Mouse (Mus musculus) MEL (cell line): ENCODE measurements at regions not wholly inside any gene's neighbourhood (a gene's known extent, or its start where the extent isn't known, plus 50 kb on each side); places are given as distances from the start of the nearest gene placed in this dataset.

Experiments used
- DNase-seq: peaks from one replicate; pipeline ENCODE4 v3.0.0; 2011; ENCODE audit warnings: low read depth, low spot score
- H3K27ac ChIP-seq: 2 replicates; pipeline ENCODE4 v1.5.1; 2012; ENCODE audit warnings: low read depth, mild to moderate bottlenecking, control low read depth, low read length, moderate library complexity; ENCODE audit not compliant: control insufficient read depth
- H3K27me3 ChIP-seq, 2 experiments: fragments of 150-350 bp in 1 of 2; sonication (generic) in 1 of 2; 2 replicates each; pipeline ENCODE4 v1.6.1; 2012; ENCODE audit warnings: low read length in 2 of 2, mild to moderate bottlenecking in 2 of 2, improper control_type of control experiment in 1 of 2, moderate library complexity in 1 of 2; ENCODE audit not compliant: insufficient read depth in 2 of 2, control insufficient read depth in 1 of 2
- H3K36me3 ChIP-seq, 2 experiments: 2 replicates each; pipeline ENCODE4 v1.6.1; 2012 to 2014; ENCODE audit warnings: low read length in 2 of 2, improper control_type of control experiment in 1 of 2, inconsistent platforms in 1 of 2, mild to moderate bottlenecking in 1 of 2; ENCODE audit not compliant: insufficient read depth in 2 of 2, control insufficient read depth in 1 of 2
- H3K4me1 ChIP-seq, 2 experiments: fragments of 150-350 bp in 1 of 2; sonication (generic) in 1 of 2; 2 replicates each; pipeline ENCODE4 v1.6.1; 2012; ENCODE audit warnings: low read length in 2 of 2, improper control_type of control experiment in 1 of 2, mild to moderate bottlenecking in 1 of 2; ENCODE audit not compliant: insufficient read depth in 2 of 2, control insufficient read depth in 1 of 2
- H3K4me3 ChIP-seq, 2 experiments: fragments of 150-350 bp in 1 of 2; sonication (generic) in 1 of 2; 2 replicates each; pipeline ENCODE4 v1.5.1; 2012; ENCODE audit warnings: low read depth in 2 of 2, low read length in 2 of 2, mild to moderate bottlenecking in 2 of 2, moderate library complexity in 2 of 2, control low read depth in 1 of 2, improper control_type of control experiment in 1 of 2; ENCODE audit not compliant: control insufficient read depth in 1 of 2, insufficient read depth in 1 of 2
- H3K79me2 ChIP-seq: 2 replicates; pipeline ENCODE4 v1.6.1; 2012; ENCODE audit warnings: mild to moderate bottlenecking, low read length, moderate library complexity; ENCODE audit not compliant: control insufficient read depth, poor library complexity, insufficient read depth
- H3K9ac ChIP-seq: 2 replicates; pipeline ENCODE4 v1.6.1; 2012; ENCODE audit warnings: low read depth, mild to moderate bottlenecking, control low read depth, low read length, moderate library complexity; ENCODE audit not compliant: control insufficient read depth, poor library complexity, severe bottlenecking
- H3K9me3 ChIP-seq: fragments of 150-350 bp; sonication (generic); replicated peaks from 2 replicates; pipeline ENCODE4 v1.6.1; 2012; ENCODE audit warnings: mild to moderate bottlenecking, low read length, improper control_type of control experiment, moderate library complexity; ENCODE audit not compliant: insufficient read depth
- BHLHE40 ChIP-seq: IDR thresholded peaks from 2 replicates; pipeline ENCODE4 v1.6.1; 2012; ENCODE audit warnings: low read depth, mild to moderate bottlenecking, inconsistent platforms, low read length, improper control_type of control experiment, borderline replicate concordance
- E2F4 ChIP-seq: IDR thresholded peaks from 2 replicates; pipeline ENCODE4 v1.6.1; 2011; ENCODE audit warnings: low read depth, low read length, improper control_type of control experiment, borderline replicate concordance
- EP300 ChIP-seq, 2 experiments: IDR thresholded peaks; 2 replicates each; pipeline ENCODE4 v1.6.1; 2011; ENCODE audit warnings: improper control_type of control experiment in 2 of 2, low read length in 2 of 2, low read depth in 1 of 2, mild to moderate bottlenecking in 1 of 2
- ETS1 ChIP-seq: IDR thresholded peaks from 2 replicates; pipeline ENCODE4 v1.6.1; 2012; ENCODE audit warnings: low read depth, mild to moderate bottlenecking, inconsistent platforms, low read length, improper control_type of control experiment, moderate library complexity
- MAX ChIP-seq: IDR thresholded peaks from 2 replicates; pipeline ENCODE4 v1.6.1; 2011; ENCODE audit warnings: low read length, improper control_type of control experiment
- MXI1 ChIP-seq: IDR thresholded peaks from 2 replicates; pipeline ENCODE4 v1.6.1; 2011; ENCODE audit warnings: mild to moderate bottlenecking, low read depth, low read length, improper control_type of control experiment
- NELFE ChIP-seq: IDR thresholded peaks from 2 replicates; pipeline ENCODE4 v1.6.1; 2011; ENCODE audit warnings: low read depth, low read length, improper control_type of control experiment
- NRF1 ChIP-seq: IDR thresholded peaks from 2 replicates; pipeline ENCODE4 v1.6.1; 2014; ENCODE audit warnings: low read depth, mild to moderate bottlenecking, inconsistent platforms, low read length, improper control_type of control experiment, moderate library complexity; ENCODE audit not compliant: poor library complexity, insufficient read depth, severe bottlenecking
- POLR2A ChIP-seq, 2 experiments: IDR thresholded peaks; 2 replicates each; pipeline ENCODE4 v1.6.1; 2011 to 2012; ENCODE audit warnings: low read length in 2 of 2, mild to moderate bottlenecking in 2 of 2, control low read depth in 1 of 2, improper control_type of control experiment in 1 of 2, low read depth in 1 of 2, moderate library complexity in 1 of 2; ENCODE audit not compliant: control insufficient read depth in 1 of 2, insufficient read depth in 1 of 2, poor library complexity in 1 of 2
- POLR2AphosphoS2 ChIP-seq: IDR thresholded peaks from 2 replicates; pipeline ENCODE4 v1.6.1; 2011; ENCODE audit warnings: low read length, improper control_type of control experiment
- POLR2AphosphoS5 ChIP-seq: IDR thresholded peaks from 2 replicates; pipeline ENCODE4 v1.6.1; 2012; ENCODE audit warnings: low read depth, borderline replicate concordance, mild to moderate bottlenecking, inconsistent platforms, low read length, moderate library complexity, mixed read lengths
- RAD21 ChIP-seq: IDR thresholded peaks from 2 replicates; pipeline ENCODE4 v1.6.1; 2011; ENCODE audit warnings: mild to moderate bottlenecking, low read depth, low read length, improper control_type of control experiment
- RCOR1 ChIP-seq: IDR thresholded peaks from 2 replicates; pipeline ENCODE4 v1.6.1; 2012; ENCODE audit warnings: low read depth, mild to moderate bottlenecking, inconsistent platforms, low read length, improper control_type of control experiment
- SIN3A ChIP-seq: IDR thresholded peaks from 2 replicates; pipeline ENCODE4 v1.6.1; 2012; ENCODE audit warnings: low read length, improper control_type of control experiment, inconsistent platforms
- SMC3 ChIP-seq: IDR thresholded peaks from 2 replicates; pipeline ENCODE4 v1.6.1; 2011; ENCODE audit warnings: low read depth, low read length, improper control_type of control experiment
- TAL1 ChIP-seq: IDR thresholded peaks from 2 replicates; pipeline ENCODE4 v1.6.1; 2012; ENCODE audit warnings: mild to moderate bottlenecking, inconsistent platforms, low read length, moderate library complexity, mixed read lengths
- TBP ChIP-seq: IDR thresholded peaks from 2 replicates; pipeline ENCODE4 v1.8.0; 2011; ENCODE audit warnings: low read depth, low read length, improper control_type of control experiment
- UBTF ChIP-seq: IDR thresholded peaks from 2 replicates; pipeline ENCODE4 v1.6.1; 2012; ENCODE audit warnings: low read depth, mild to moderate bottlenecking, inconsistent platforms, low read length, improper control_type of control experiment, moderate library complexity, borderline replicate concordance; ENCODE audit not compliant: insufficient read depth
- ZKSCAN1 ChIP-seq: IDR thresholded peaks from 2 replicates; pipeline ENCODE4 v1.6.1; 2012; ENCODE audit warnings: low read depth, mild to moderate bottlenecking, inconsistent platforms, low read length, improper control_type of control experiment, moderate library complexity

- Histone ChIP-seq H3K9me3 (no peaks in the 10 kb centered on the region), H3K4me3 (no peak overlapping the region), H3K27ac (no peak overlapping the region)
- TF ChIP-seq BHLHE40 (no peak), POLR2AphosphoS2 (no peak), SIN3A (no peak), POLR2A (IDR thresholded peaks at IDR 0.05; ENCODE audit: control insufficient read depth in 1 of 2, insufficient read depth in 1 of 2, low read depth in 1 of 2, low read length in 2 of 2, poor library complexity in 1 of 2) (no peak), UBTF (no peak), MXI1 (no peak), RAD21 (no peak), ZKSCAN1 (no peak)
- TF ChIP-seq, all 39 proteins: peak for 0
- H3K9ac ChIP-seq = no peak overlapping the region
- no peaks in the 10 kb centered on the region for H3K4me1 ChIP-seq
- no peaks in the 10 kb centered on the region for H3K27me3 ChIP-seq
- no peaks in the 10 kb centered on the region for H3K36me3 ChIP-seq
- no peak for DNase-seq
- H3K79me2 ChIP-seq = no peaks in the 10 kb centered on the region
These were observed 212.0 kb upstream of the Slco3a1 start for GRCm38 (mm10) chr7:74766550-74766949.

GRCm38 (mm10) chr7:74757469-74757868 lies 202.9 kb upstream of the Slco3a1 start:
- Histone ChIP-seq H3K9ac (no peak overlapping the region), H3K36me3 (no peaks in the 10 kb centered on the region), H3K27ac (no peak overlapping the region), H3K4me3 (no peak overlapping the region), H3K4me1 (no peaks in the 10 kb centered on the region), H3K79me2 (no peaks in the 10 kb centered on the region), H3K9me3 (no peaks in the 10 kb centered on the region), H3K27me3 (no peaks in the 10 kb centered on the region)
- DNase-seq = no peak
- no peak for TF ChIP-seq NELFE
- TF ChIP-seq POLR2AphosphoS5 = no peak
- TF ChIP-seq EP300 (IDR thresholded peaks at IDR 0.05; ENCODE audit: low read depth in 1 of 2, low read length in 2 of 2) = no peak
- TF ChIP-seq TBP = no peak
- no peak for TF ChIP-seq BHLHE40
- no peak for TF ChIP-seq SMC3
- TF ChIP-seq NRF1 = no peak
- no peak for TF ChIP-seq ETS1
- TF ChIP-seq MAX = no peak
- no peak for TF ChIP-seq POLR2AphosphoS2
- TF ChIP-seq E2F4 = no peak
- TF ChIP-seq RCOR1 = no peak
- TF ChIP-seq TAL1 = no peak
